Mouse (Mus musculus): ENCODE measurements around the gene Iqsec2. TPM values are rescaled to one million over a fixed set of nuclear protein-coding genes. Genes with fewer than 3 reads are reported as not detected.

Iqsec2 gene
- polyA plus RNA-seq (2015; fragmentation: Nextera tagmentation; extraction: Ambion mirVana): 4.4 and 5.6 TPM in 2 replicates

DNA sequence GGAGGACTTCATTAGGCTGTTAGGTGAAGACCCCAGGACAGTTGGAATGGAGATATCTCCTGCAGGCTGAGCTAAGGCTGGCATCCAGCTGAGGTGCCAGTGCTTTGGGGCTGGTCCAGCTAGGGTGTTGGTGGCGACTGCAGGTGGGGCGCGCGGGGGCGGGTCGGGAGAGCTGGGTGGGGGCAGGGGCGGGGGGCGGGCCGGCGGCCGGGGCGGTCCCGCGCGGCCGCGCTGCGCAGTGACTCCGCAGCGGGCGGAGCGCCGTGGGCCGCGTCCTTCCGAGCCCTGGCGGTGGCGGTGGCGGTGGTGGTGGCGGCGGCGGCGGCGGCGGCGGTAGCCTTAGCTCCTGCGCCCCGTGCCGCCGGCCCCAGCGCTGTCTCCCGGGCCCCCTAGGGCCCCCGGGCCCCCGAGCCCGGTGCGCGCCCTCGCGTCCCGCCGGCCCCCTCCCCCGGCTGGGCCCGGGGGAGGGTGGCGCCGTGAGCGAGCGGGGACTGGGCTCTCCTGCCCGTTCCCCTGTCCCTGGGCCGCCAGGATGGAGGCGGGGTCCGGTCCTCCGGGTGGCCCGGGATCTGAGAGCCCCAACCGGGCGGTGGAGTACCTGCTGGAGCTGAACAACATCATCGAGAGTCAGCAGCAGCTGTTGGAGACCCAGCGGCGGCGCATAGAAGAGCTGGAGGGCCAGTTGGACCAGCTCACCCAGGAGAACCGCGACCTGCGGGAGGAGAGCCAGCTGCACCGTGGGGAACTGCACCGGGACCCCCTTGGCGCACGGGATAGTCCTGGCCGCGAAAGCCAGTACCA lies at the start of gene Iqsec2:
Iqsec2 (plus strand) TSS at position 328 of the 801 bp plus-strand sequence.
- Histone ChIP-seq H3K27ac (peak within 1 kb of the TSS; percentile 66; the same call in 1 of the 2 replicates), H3K9ac (peak within 1 kb of the TSS; percentile 79), H3K36me3 (no peaks in the 10 kb centered on the region), H3K4me3 (peak within 1 kb of the TSS; percentile 60), H3K4me2 (peak within 1 kb of the TSS; percentile 74), H3K4me1 (replicated peaks) (peaks cover 21% of the 10 kb centered on the region), H3K27me3 (peaks cover 88% of the 10 kb centered on the region), H3K9me3 (no peaks in the 10 kb centered on the region)
- ATAC-seq (ENCODE audit: low FRiP score): peak; percentile 71
- WGBS: 10% methylated on average over 25 of the region's 78 CpGs

DNA sequence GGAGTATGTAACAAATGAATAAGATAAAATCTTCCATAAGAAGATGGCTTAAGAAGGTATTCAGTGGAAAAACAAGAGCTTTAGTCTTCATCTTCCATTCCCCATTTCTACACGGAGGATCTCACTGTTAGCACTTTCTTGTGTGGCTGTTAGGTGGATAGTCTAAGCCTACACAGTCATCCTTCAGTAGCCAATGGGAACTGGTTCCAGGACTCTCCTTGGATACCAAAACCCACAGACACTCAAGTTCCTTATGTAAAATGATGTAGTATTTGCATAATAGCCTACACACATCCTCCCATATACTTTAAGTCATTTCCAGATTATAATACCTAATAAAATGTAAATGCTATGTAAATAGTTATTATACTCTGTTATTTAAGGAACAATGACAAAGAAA lies 46.5 kb upstream of the Iqsec2 start:
- Histone ChIP-seq H3K9ac (no peak overlapping the region), H3K4me3 (no peak overlapping the region), H3K27ac (no peak overlapping the region), H3K9me3 (no peaks in the 10 kb centered on the region), H3K36me3 (no peaks in the 10 kb centered on the region), H3K27me3 (peaks cover 74% of the 10 kb centered on the region), H3K4me2 (no peak overlapping the region), H3K4me1 (replicated peaks) (no peaks in the 10 kb centered on the region)
- no peak for ATAC-seq (ENCODE audit: low FRiP score)
- WGBS: 30% methylated on average over 1 of the region's 1 CpGs

DNA sequence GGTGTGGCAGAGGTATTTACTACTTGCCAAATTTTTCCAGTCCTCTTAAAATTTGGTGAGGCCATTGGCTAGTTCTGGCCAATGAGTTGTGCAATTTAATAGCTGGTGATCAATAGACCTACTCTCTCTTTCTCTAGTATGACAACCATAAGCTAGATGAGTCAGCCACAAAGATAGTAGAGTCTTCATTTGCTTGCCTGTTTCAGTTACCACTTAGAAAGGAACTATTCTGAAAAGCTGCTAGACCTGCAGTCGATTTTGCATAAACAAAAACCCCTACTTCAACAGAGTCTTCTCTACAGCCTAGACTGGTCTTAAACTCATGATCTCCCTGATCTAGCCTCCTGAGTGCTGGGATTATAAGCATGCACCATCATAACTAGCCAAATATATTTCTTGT lies 22.4 kb upstream of the Iqsec2 start:
- WGBS: 82% methylated on average over 1 of the region's 1 CpGs
- H3K9ac ChIP-seq: no peak overlapping the region

DNA sequence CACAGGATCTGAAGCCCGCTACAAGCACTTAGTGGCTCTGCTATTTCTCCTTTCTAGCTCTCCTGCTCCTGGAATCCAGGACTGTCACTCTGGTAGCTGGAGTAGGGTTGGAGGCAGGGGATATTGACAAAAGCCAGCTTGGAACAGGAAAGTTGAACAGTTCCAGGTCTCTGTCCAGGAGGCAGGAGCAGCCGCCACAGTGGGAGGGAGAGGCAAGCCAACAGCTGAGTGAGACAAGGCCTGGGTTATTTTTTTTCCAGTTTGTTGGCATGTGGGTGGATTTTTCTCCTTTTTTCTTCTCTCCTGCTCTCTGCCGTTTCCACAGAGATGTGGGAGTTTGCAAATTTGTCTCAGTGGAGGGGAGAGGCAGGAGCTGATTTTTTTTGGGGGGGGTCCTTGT lies 13.3 kb upstream of the Iqsec2 start:
- Histone ChIP-seq H3K4me3 (no peak overlapping the region), H3K9ac (no peak overlapping the region), H3K4me2 (no peak overlapping the region), H3K27ac (no peak overlapping the region), H3K36me3 (no peaks in the 10 kb centered on the region), H3K9me3 (no peaks in the 10 kb centered on the region), H3K4me1 (replicated peaks) (no peaks in the 10 kb centered on the region), H3K27me3 (peaks cover 86% of the 10 kb centered on the region)
- 72% methylated on average over 3 of the region's 3 CpGs for WGBS
- no peak for ATAC-seq (ENCODE audit: low FRiP score)

More for the DNA sequence above, 22.4 kb upstream of the Iqsec2 start:
- H3K4me1 ChIP-seq (replicated peaks): no peaks in the 10 kb centered on the region
- H3K27me3 ChIP-seq: peaks cover 84% of the 10 kb centered on the region
- H3K4me3 ChIP-seq: no peak overlapping the region
- no peak for ATAC-seq (ENCODE audit: low FRiP score)
- H3K4me2 ChIP-seq: no peak overlapping the region
- no peaks in the 10 kb centered on the region for H3K9me3 ChIP-seq
- H3K36me3 ChIP-seq: no peaks in the 10 kb centered on the region
- H3K27ac ChIP-seq: no peak overlapping the region

DNA sequence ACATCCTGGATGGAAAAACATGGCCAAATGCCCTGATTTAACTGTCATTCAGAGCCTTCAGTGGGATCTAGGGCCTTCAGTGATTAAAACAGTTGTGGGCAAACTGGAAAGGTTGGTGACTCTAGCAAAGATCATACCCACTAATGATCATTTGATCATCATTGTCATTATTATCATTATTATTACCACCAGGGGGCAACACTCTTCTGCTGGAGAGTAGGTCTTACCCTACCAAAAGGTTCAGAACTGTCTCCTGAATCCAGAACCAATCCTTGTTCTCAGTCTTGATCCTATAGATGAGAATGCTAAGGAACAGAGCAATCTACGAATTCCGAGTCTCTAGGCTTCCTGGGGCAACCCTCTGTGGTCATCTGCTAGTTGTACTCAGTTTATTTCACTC lies 12.0 kb upstream of the Iqsec2 start:
- ATAC-seq (ENCODE audit: low FRiP score): no peak
- H3K36me3 ChIP-seq: no peaks in the 10 kb centered on the region
- H3K9me3 ChIP-seq: no peaks in the 10 kb centered on the region
- peaks cover 89% of the 10 kb centered on the region for H3K27me3 ChIP-seq
- H3K4me2 ChIP-seq: no peak overlapping the region
- no peak overlapping the region for H3K9ac ChIP-seq
- H3K4me3 ChIP-seq: no peak overlapping the region
- H3K4me1 ChIP-seq (replicated peaks): no peaks in the 10 kb centered on the region
- WGBS: 68% methylated on average over 2 of the region's 2 CpGs
- H3K27ac ChIP-seq: no peak overlapping the region

DNA sequence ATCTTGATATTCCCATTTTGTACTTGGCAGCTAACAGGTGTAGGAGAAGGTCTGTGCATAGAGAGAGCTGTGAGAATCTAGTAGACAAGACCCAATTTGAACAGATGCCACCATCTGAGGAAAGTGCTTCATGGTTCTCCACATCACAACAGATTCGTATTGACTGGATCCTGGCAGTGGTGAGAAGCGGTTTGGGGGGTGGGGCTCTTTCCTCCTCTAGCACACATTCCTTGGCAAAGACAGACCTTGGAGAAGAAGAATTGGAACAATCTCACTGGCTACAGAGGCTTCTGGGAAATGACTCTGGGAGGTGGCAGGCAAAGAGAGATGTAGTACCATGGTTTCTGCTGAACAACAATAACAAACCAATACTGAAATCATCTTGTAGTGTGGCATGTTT lies 8.9 kb upstream of the Iqsec2 start:
- Histone ChIP-seq H3K4me2 (no peak overlapping the region), H3K27me3 (peaks cover 96% of the 10 kb centered on the region), H3K9ac (no peak overlapping the region), H3K27ac (no peak overlapping the region), H3K4me3 (no peak overlapping the region), H3K9me3 (no peaks in the 10 kb centered on the region), H3K36me3 (no peaks in the 10 kb centered on the region), H3K4me1 (replicated peaks) (no peaks in the 10 kb centered on the region)
- ATAC-seq (ENCODE audit: low FRiP score): no peak
- 72% methylated on average over 2 of the region's 2 CpGs for WGBS

DNA sequence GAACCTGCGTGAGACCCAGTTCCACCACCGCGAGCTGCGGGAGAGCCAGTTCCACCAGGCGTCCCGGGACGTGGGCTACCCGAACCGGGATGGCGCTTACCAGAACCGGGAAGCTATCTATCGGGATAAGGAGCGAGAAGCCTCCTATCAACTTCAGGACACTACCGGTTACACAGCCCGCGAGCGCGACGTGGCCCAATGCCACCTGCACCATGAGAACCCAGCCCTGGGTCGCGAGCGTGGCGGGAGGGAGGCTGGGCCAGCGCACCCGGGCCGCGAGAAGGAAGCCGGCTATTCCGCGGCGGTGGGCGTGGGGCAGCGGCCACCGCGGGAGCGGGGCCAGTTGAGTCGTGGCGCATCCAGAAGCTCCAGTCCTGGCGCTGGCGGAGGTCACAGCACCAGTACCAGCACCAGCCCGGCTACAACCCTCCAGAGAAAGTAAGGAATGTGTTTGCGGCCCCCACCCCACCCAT lies 710 bp downstream of the Iqsec2 start:
- Histone ChIP-seq H3K36me3 (no peaks in the 10 kb centered on the region), H3K27me3 (peaks cover 88% of the 10 kb centered on the region), H3K4me2 (peak overlapping the region; percentile 74), H3K9ac (peak overlapping the region; percentile 79), H3K27ac (no peak overlapping the region), H3K4me3 (peak overlapping the region; percentile 60), H3K4me1 (replicated peaks) (peaks cover 21% of the 10 kb centered on the region), H3K9me3 (no peaks in the 10 kb centered on the region)
- ATAC-seq (ENCODE audit: low FRiP score): peak; percentile 53
- WGBS: 15% methylated on average over 30 of the region's 42 CpGs

DNA sequence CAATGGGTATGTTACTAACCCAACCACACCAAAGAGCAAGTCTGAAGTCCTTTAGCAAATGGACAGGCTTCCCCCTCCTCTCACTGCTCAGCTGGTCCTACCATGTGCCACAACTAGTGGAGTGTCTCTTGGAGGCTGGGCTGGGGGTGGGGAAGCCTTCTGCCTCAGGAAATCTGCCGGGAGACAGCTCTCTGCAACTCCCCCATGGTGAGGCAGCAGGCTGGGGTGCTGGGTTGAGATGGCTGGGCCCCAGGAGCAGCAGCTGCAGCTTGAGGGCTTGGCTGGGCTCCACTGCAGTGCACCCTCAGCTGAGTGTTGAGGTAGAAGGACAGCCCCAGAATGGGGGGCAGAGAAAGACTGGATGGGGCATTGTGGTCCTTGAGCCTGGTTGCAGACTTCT lies 2.1 kb downstream of the Iqsec2 start:
- Histone ChIP-seq H3K4me1 (replicated peaks) (peaks cover 21% of the 10 kb centered on the region), H3K36me3 (no peaks in the 10 kb centered on the region), H3K27me3 (peaks cover 91% of the 10 kb centered on the region), H3K27ac (no peak overlapping the region), H3K9ac (peak overlapping the region; percentile 35; the same call in 1 of the 2 replicates), H3K4me3 (peak overlapping the region; percentile 60), H3K4me2 (peak overlapping the region; percentile 74), H3K9me3 (no peaks in the 10 kb centered on the region)
- WGBS: 9% methylated on average over 1 of the region's 1 CpGs
- no peak for ATAC-seq (ENCODE audit: low FRiP score)

DNA sequence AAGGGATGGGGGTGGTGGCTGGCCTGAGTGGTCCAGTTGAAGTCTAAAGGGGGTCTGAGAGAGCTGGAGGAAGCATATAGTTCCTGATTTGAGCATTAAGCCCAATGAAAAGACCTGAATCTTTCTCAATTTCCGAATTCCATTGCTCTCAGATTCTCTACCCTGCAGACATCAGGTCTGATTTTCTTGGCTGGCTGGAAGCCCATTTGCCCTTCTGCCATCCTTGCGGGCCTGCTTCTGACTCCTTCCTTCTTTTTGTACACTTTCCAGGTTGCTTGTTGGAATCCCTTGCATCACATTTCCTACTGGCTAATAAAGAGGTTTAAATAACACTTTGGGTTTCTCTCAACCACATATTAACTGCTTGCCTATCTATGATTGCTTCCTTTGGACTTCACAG lies 2.6 kb downstream of the Iqsec2 start:
- 88% methylated on average over 2 of the region's 2 CpGs for WGBS
- Histone ChIP-seq H3K4me1 (replicated peaks) (peaks cover 21% of the 10 kb centered on the region), H3K9ac (no peak overlapping the region), H3K4me3 (peak overlapping the region; percentile 60; the same call in 1 of the 2 replicates), H3K4me2 (peak overlapping the region; percentile 74), H3K9me3 (no peaks in the 10 kb centered on the region), H3K27me3 (peaks cover 92% of the 10 kb centered on the region), H3K36me3 (no peaks in the 10 kb centered on the region), H3K27ac (no peak overlapping the region)
- no peak for ATAC-seq (ENCODE audit: low FRiP score)

DNA sequence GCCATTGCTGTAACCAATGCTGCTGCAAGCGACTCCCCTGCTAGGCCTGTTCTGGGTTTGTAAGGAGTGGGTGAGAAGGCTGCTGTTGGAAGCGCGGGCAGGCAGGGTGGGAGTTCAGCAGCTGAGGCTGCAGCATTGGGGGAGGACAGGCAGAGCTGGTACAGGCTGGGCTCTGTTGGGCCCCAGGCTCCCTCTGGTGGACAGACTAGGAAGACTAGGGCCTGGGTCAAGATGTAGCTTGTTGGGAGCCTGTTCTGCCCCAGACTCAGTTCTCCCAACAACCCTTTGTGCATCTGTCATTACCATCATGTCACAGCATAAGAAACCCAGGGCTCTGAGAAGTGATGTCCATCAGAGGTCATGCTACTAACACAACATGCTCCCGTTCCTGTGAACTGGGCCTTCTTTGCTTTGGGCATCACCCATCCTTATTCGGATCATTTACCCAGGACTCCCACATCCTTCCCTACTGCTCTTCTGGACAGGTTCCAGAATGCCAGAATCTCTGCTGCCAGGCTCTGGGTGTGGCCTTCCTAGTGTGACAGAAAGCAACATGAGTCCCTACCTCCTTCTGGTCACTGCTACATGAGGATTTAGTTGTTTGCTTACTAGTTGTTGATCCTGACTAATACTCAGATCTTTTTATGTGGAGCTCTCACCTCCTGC lies 3.5 kb downstream of the Iqsec2 start:
- Histone ChIP-seq H3K9ac (no peak overlapping the region), H3K4me2 (peak overlapping the region; percentile 10; the same call in 1 of the 2 replicates), H3K36me3 (no peaks in the 10 kb centered on the region), H3K27me3 (peaks cover 93% of the 10 kb centered on the region), H3K4me1 (replicated peaks) (peaks cover 21% of the 10 kb centered on the region), H3K27ac (no peak overlapping the region), H3K4me3 (no peak overlapping the region), H3K9me3 (no peaks in the 10 kb centered on the region)
- ATAC-seq (ENCODE audit: low FRiP score): peak; percentile 78
- 32% methylated on average over 5 of the region's 5 CpGs for WGBS

DNA sequence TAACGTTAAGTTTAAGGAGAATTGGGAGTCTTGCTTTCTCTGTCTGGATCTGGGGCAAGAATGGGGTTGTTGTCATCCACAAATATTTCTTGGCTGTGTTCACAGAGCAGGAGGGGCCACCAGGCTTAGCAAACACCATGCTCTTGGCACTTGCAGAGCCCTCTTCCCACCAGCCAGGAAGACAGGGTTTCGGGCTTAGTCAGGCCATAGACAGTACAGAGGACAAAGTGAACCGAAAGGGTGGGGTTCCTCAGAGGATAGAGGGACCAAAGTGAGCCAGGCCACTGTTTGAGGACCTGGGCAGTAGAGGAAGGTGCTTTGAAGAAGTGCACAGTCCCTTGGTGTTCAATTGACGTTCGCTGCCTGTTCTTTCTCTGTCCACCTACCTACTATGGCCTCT lies 4.6 kb downstream of the Iqsec2 start:
- Histone ChIP-seq H3K4me2 (no peak overlapping the region), H3K36me3 (no peaks in the 10 kb centered on the region), H3K27me3 (peaks cover 92% of the 10 kb centered on the region), H3K9ac (no peak overlapping the region), H3K4me1 (replicated peaks) (peaks cover 21% of the 10 kb centered on the region), H3K9me3 (no peaks in the 10 kb centered on the region), H3K27ac (no peak overlapping the region), H3K4me3 (no peak overlapping the region)
- no peak for ATAC-seq (ENCODE audit: low FRiP score)
- 82% methylated on average over 5 of the region's 5 CpGs for WGBS

DNA sequence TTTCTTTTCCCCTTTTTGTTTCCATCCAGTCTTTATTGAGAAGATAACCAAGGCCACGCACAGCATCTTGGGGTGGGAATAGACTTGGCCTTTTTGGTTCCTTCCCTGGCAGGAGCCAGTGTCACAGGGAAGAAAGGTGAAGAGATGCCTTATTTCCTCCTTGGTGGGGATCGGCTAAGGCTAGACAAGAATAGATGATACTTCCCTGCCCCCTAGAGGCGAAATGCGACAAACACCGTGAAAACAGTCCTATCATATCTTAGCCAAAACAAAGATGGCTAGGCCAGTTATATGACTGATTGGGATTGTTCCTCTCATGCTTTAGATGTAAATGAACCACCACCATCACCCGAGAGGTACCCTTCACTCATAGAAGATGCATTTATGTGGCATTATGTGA lies 7.6 kb downstream of the Iqsec2 start:
- ATAC-seq (ENCODE audit: low FRiP score): no peak
- no peak overlapping the region for H3K9ac ChIP-seq
- H3K9me3 ChIP-seq: no peaks in the 10 kb centered on the region
- 10% methylated on average over 6 of the region's 6 CpGs for WGBS
- no peak overlapping the region for H3K27ac ChIP-seq
- H3K27me3 ChIP-seq: peaks cover 87% of the 10 kb centered on the region
- H3K36me3 ChIP-seq: no peaks in the 10 kb centered on the region
- H3K4me3 ChIP-seq: no peak overlapping the region
- H3K4me1 ChIP-seq (replicated peaks): peaks cover 8% of the 10 kb centered on the region
- no peak overlapping the region for H3K4me2 ChIP-seq

All from hindbrain, embryonic 13.5 days (tissue).